Mouse (Mus musculus): ENCODE results near the gene Dnttip1. TPM values are rescaled to one million over a fixed set of nuclear protein-coding genes. Genes with fewer than 3 reads are reported as not detected.

Dnttip1 gene
- polyA plus RNA-seq, 1 experiment: 35.5 TPM

GRCm38 (mm10) chr2:164725895-164726619, 19.7 kb upstream of the Dnttip1 start:
- H3K4me3 ChIP-seq (ENCODE audit: insufficient read depth, low read length): no peak overlapping the region
- TF ChIP-seq CTCF (IDR thresholded peaks at IDR 0.05; ENCODE audit: extremely low read depth, insufficient read depth, low read length): peak; percentile 76
- TF ChIP-seq POLR2A (IDR thresholded peaks at IDR 0.05; ENCODE audit: extremely low read depth, insufficient read depth, low read length): no peak
- no peaks in the 10 kb centered on the region for H3K4me1 ChIP-seq (ENCODE audit: control insufficient read depth, insufficient read depth, low read length)
- no peak overlapping the region for H3K27ac ChIP-seq (ENCODE audit: insufficient read depth, low read length)

- Histone ChIP-seq H3K4me3 (ENCODE audit: insufficient read depth, low read length) (no peak overlapping the region), H3K4me1 (ENCODE audit: control insufficient read depth, insufficient read depth, low read length) (no peaks in the 10 kb centered on the region), H3K27ac (ENCODE audit: insufficient read depth, low read length) (no peak overlapping the region)
- TF ChIP-seq POLR2A (IDR thresholded peaks at IDR 0.05; ENCODE audit: extremely low read depth, insufficient read depth, low read length) (no peak), CTCF (IDR thresholded peaks at IDR 0.05; ENCODE audit: extremely low read depth, insufficient read depth, low read length) (no peak)
These were observed 14.1 kb upstream of the Dnttip1 start for GRCm38 (mm10) chr2:164731719-164732118.

DNA sequence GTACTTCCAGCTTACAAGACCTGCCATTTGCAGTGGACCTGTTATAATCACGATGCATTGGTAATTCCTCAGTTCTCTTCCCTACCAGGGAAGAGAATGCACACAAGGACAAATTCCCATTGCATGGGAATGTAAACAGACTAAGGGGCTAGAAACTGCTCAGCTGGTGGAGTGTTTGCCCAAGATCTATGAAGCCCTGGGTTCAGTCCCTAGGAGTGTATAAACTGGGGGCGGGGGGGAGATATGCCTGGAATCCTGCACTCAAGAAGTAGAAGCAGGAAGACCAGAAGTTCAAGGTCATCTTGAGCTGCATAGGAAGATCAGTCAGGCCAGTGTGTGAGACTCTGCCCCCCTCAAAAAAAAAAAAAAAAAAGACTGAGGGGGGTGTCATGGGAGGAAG, 12.5 kb upstream of the Dnttip1 start:
- Histone ChIP-seq H3K27ac (ENCODE audit: insufficient read depth, low read length) (no peak overlapping the region), H3K4me3 (ENCODE audit: insufficient read depth, low read length) (no peak overlapping the region), H3K4me1 (ENCODE audit: control insufficient read depth, insufficient read depth, low read length) (no peaks in the 10 kb centered on the region)
- TF ChIP-seq POLR2A (IDR thresholded peaks at IDR 0.05; ENCODE audit: extremely low read depth, insufficient read depth, low read length) (no peak), CTCF (IDR thresholded peaks at IDR 0.05; ENCODE audit: extremely low read depth, insufficient read depth, low read length) (no peak)

- H3K4me3 ChIP-seq (ENCODE audit: insufficient read depth, low read length): no peak overlapping the region
- TF ChIP-seq CTCF (IDR thresholded peaks at IDR 0.05; ENCODE audit: extremely low read depth, insufficient read depth, low read length): no peak
- TF ChIP-seq POLR2A (IDR thresholded peaks at IDR 0.05; ENCODE audit: extremely low read depth, insufficient read depth, low read length): no peak
- no peaks in the 10 kb centered on the region for H3K4me1 ChIP-seq (ENCODE audit: control insufficient read depth, insufficient read depth, low read length)
- no peak overlapping the region for H3K27ac ChIP-seq (ENCODE audit: insufficient read depth, low read length)
These were observed 10.9 kb upstream of the Dnttip1 start for GRCm38 (mm10) chr2:164734839-164735238.

GRCm38 (mm10) chr2:164735446-164735845, 10.3 kb upstream of the Dnttip1 start:
- H3K27ac ChIP-seq (ENCODE audit: insufficient read depth, low read length): no peak overlapping the region
- H3K4me3 ChIP-seq (ENCODE audit: insufficient read depth, low read length): no peak overlapping the region
- TF ChIP-seq CTCF (IDR thresholded peaks at IDR 0.05; ENCODE audit: extremely low read depth, insufficient read depth, low read length): no peak
- no peak for TF ChIP-seq POLR2A (IDR thresholded peaks at IDR 0.05; ENCODE audit: extremely low read depth, insufficient read depth, low read length)
- no peaks in the 10 kb centered on the region for H3K4me1 ChIP-seq (ENCODE audit: control insufficient read depth, insufficient read depth, low read length)

DNA sequence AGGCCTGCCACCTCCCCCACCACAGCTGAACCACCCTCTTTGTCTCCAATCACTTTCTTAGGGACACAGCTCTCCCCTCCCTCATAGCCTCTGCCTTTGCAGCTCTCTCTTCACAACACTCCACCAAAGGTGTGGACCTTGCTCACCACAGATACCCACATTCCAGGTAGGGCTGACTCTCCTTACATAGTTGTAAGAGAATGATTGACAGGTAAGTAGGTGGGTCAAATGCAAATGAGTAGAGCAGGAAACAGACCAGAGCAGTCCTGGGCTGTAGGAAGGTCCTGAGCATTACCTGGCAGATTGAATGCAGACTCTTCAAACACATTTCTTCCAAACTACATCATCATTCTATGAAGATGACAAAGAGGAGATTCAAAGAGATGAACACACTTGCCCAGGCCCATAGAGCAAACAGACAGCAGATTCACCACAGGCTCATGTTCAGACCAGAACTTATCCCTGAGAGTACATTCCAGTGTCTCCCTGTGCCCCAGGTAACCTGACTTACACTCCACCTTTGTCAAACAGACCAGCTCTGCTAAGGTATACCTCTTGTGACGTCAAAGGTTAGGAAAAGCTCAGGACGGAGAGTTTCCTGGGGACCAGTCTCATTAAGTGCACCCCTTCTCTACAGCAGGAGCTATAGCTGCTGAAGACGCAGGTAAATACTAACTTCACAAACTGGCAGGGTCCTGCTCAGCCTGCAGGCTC, 8.2 kb upstream of the Dnttip1 start:
- Histone ChIP-seq H3K4me1 (ENCODE audit: control insufficient read depth, insufficient read depth, low read length) (no peaks in the 10 kb centered on the region), H3K4me3 (ENCODE audit: insufficient read depth, low read length) (no peak overlapping the region), H3K27ac (ENCODE audit: insufficient read depth, low read length) (no peak overlapping the region)
- TF ChIP-seq CTCF (IDR thresholded peaks at IDR 0.05; ENCODE audit: extremely low read depth, insufficient read depth, low read length): no peak
- no peak for TF ChIP-seq POLR2A (IDR thresholded peaks at IDR 0.05; ENCODE audit: extremely low read depth, insufficient read depth, low read length)

- H3K4me1 ChIP-seq (ENCODE audit: control insufficient read depth, insufficient read depth, low read length): 0 out of 2 replicates have a peak, but pooled peaks cover under 1% of the 10 kb centered on the region
- no peak for TF ChIP-seq CTCF (IDR thresholded peaks at IDR 0.05; ENCODE audit: extremely low read depth, insufficient read depth, low read length)
- TF ChIP-seq POLR2A (IDR thresholded peaks at IDR 0.05; ENCODE audit: extremely low read depth, insufficient read depth, low read length): no peak
- H3K27ac ChIP-seq (ENCODE audit: insufficient read depth, low read length): no peak overlapping the region
- no peak overlapping the region for H3K4me3 ChIP-seq (ENCODE audit: insufficient read depth, low read length)
These were observed 5.9 kb upstream of the Dnttip1 start for GRCm38 (mm10) chr2:164739876-164740275.

- no peak for TF ChIP-seq POLR2A (IDR thresholded peaks at IDR 0.05; ENCODE audit: extremely low read depth, insufficient read depth, low read length)
- TF ChIP-seq CTCF (IDR thresholded peaks at IDR 0.05; ENCODE audit: extremely low read depth, insufficient read depth, low read length): no peak
- Histone ChIP-seq H3K27ac (ENCODE audit: insufficient read depth, low read length) (no peak overlapping the region), H3K4me1 (ENCODE audit: control insufficient read depth, insufficient read depth, low read length) (peaks cover 7% of the 10 kb centered on the region; the same call in 1 of the 2 replicates), H3K4me3 (ENCODE audit: insufficient read depth, low read length) (peak overlapping the region; percentile 67)
These were observed 796 bp upstream of the Dnttip1 start for GRCm38 (mm10) chr2:164744987-164745386.

GRCm38 (mm10) chr2:164746693-164747092, 910 bp downstream of the Dnttip1 start:
- Histone ChIP-seq H3K4me3 (ENCODE audit: insufficient read depth, low read length) (peak overlapping the region; percentile 67), H3K27ac (ENCODE audit: insufficient read depth, low read length) (no peak overlapping the region), H3K4me1 (ENCODE audit: control insufficient read depth, insufficient read depth, low read length) (peaks cover 7% of the 10 kb centered on the region; the same call in 1 of the 2 replicates)
- no peak for TF ChIP-seq POLR2A (IDR thresholded peaks at IDR 0.05; ENCODE audit: extremely low read depth, insufficient read depth, low read length)
- no peak for TF ChIP-seq CTCF (IDR thresholded peaks at IDR 0.05; ENCODE audit: extremely low read depth, insufficient read depth, low read length)

DNA sequence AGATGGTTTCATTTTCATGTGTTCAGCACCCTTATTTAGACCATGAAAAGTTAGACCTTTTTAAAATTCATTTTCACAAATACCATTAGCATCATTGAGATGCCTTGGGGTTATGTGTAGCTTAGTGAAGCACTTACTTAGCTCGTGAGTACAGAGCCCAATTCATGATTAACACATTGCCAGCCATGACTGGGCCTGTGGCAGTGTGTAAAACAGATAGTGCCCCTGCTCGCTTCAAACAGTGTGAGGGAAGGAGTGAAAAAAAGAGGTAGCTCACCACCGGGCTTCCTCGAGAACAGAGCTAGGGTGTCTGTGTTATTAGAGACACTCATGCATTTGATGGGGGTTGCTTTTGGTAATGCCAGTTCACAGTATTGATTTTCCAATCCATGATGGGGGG, 2.4 kb downstream of the Dnttip1 start:
- Histone ChIP-seq H3K4me1 (ENCODE audit: control insufficient read depth, insufficient read depth, low read length) (peaks cover 7% of the 10 kb centered on the region; the same call in 1 of the 2 replicates), H3K27ac (ENCODE audit: insufficient read depth, low read length) (no peak overlapping the region), H3K4me3 (ENCODE audit: insufficient read depth, low read length) (no peak overlapping the region)
- TF ChIP-seq CTCF (IDR thresholded peaks at IDR 0.05; ENCODE audit: extremely low read depth, insufficient read depth, low read length): no peak
- TF ChIP-seq POLR2A (IDR thresholded peaks at IDR 0.05; ENCODE audit: extremely low read depth, insufficient read depth, low read length): no peak

Data from cortical plate, adult 2 months (tissue).